Mouse (Mus musculus) c-Kit-positive CD71-positive TER-119-positive erythroid progenitor cells, embryonic 14.5 days (primary cell): ENCODE measurements around the gene Slc36a4.

Source experiments
- DNase-seq: peaks from one replicate; pipeline ENCODE4 v3.0.0-alpha.2; 2013; ENCODE audit warnings: low spot score

Slc36a4 gene

DNA sequence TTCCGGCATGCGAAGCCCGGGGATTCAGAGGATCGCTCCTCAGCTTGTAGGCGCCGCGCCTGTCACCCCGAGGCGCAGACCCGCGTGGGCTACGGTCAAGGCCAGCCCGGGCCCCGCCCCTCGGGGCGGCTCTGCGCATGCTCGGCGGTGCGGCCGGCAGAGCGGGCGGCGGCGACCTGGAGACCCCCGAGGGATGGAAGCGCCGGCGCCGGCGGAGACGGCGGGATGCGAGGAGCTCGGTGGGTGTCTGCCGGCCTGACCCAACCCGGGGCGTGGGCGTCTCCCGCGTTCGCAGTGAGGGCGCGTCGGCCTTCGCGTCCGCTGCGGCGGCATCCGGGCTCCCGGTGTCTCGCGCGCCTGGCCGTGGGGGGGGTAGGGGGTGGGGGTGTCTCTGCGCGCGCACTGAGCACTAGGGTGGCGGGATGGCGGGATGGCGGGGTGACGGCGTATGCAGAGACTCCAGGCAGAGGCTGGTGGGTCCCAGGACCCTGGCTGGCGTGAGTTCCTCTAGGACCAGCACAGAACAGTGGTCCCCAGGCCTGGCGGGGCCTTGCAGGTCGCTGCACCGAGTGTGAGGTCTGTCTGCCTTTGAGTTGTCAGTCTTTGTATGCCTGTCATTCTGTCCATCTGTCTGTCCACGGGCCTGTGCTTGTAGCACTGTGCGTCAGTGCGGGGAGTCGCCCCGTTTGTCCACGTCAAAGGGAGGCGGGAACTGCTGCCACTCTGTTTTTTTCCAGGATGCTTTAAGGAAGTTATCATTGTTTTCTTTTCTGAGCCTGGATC is at the start of gene Slc36a4:
Gene Slc36a4 (plus strand): TSS at position 140 of the 783 bp plus-strand sequence.
- DNase-seq, result peak; percentile 3

DNA sequence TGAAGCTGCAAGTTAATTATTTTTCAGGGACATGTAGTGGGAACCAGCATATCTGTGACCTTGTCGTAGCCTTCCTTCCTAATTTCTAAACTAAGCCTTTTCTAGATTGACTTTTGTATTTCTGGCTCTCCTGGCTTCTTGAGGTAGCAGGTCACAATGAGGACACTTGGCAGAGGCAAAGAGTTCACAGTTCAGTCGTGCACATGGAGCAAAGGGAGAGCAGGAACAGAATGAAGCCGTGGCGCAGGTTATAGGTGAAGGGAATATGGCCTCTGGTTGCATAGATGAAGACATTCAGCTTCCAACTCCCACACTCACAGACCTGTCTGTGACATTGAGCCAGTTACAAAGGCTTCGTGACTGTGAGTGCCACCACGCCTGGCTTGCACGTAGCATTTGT is 44.9 kb upstream of the Slc36a4 start:
- DNase-seq, result no peak

DNA sequence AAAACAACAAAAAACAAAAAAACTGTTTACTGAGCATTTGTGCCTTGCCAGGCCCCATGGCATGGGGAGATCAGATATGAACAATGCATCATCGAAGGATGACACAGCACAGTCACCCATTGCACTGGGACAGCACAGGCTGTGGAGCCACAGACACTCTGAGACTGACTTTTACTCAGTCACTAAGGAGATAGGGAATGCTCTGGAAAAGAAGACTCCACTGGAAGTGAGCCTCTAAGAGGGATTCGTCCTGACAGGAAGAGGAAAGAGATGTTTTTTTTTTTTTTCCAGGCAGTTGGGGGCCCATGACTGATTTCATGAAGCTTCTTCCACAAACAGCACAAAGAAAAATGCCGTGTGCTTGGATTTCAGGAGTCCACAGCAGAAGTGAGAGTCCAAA is 40.1 kb upstream of the Slc36a4 start:
- no peak for DNase-seq

DNA sequence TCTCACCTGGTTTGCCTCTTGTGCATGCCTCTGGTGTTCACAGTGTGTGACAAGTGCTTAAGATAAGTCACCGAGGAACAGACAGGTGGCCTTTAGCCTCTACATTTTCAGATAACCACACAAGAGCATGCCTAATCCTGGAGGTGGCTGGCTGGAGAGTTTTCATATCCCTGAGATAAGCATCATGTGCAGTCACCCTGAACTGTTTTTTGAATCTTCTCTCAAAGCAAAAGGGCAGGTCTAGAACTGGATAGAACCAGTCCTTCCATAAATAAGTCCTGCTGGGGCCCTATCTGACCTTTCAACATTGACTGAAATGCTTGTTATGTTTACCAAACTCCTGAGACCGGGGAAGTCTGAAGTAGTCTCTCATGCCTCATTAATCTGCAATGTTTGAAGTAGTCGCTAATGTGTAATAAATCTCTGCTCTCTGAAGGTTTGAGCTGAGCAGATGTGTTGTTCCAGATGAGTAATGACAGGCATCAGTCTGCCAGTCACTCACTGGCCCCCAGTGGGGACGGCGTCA is 39.5 kb upstream of the Slc36a4 start:
- DNase-seq, result no peak

DNA sequence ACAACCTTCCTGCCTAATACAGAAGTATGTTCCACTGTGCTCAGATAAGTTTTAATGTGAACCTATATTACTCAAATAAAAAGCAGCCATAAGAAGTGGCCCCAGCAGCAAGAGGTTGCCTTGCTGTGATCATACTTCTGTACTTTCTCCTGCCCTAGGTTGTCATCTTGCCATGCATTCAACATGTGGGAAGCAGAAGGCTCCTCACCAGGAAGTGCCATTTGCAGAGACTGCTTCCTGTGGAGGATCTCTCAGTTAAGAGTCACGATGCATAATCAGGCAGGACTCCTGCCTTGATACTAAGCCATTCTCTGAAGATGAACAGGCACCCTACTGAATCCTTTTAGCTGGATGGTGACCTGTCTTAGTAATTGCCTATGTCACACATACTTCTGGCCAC is 37.3 kb upstream of the Slc36a4 start:
- DNase-seq, result no peak

DNA sequence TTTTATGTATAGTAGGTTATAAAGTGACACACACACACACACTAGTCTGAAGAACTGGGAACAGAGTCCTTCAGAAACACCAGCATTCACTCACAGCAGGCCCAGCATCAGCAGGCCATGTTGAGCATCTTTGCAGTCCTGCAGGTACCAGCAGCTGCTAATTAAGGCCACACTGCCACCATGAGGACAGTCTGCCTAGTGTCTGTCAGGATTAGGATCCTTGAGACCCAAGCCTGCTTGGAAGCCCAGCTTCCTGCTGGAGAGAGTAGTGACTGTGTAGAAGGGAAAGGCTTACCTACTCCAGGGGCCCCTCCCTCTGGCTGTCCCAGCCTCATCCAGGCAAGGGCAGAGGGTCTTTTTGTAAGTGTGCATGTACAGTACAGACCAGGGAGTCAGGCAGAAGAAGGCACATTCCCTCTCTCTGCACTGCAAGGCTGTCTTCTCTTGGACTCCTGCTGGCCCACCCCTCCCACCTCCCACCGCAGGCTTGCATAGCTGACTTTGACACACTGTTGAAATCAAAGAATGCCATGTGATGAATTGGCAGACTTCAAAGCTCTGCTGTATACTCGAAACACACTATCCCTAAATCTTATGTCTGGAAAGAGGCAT is 27.6 kb upstream of the Slc36a4 start:
- no peak for DNase-seq

DNA sequence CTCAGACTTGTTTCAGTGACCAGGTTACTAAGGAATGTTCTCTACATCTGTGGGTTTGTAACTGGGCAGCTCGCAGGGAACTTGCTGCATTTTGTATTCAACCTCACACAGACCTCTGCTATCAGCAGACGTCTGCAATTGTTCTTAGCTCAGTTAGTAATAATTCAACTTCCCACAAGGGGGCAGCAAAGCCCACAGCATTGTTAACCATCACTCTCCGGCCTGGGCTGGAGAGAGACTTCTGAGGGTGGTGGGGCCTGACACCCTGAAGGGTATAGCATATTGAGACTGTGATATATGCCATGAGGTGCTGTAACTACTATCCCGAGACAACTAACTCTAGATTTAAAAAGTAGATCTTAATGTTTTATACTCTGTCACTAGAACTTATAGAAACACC is 24.3 kb upstream of the Slc36a4 start:
- peak; percentile 31 for DNase-seq

DNA sequence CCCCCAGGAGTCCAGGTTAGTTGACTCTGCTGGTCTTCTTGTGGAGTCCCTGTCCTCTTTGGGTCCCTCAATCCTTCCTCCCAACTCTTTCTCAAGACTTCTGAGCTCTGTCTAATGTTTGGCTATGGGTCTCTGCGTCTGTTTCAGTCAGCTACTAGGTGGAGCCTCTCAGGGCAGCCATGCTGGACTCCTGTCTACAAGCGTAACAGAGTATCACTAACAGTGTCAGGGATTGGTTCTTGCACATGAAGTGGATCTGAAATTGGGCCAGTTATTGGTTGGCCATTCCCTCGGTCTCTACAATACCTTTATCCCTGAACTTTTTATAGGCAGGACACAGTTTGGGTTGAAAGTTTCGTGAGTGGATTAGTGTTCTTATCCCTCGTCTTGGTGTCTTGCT is 22.2 kb upstream of the Slc36a4 start:
- no peak for DNase-seq

DNA sequence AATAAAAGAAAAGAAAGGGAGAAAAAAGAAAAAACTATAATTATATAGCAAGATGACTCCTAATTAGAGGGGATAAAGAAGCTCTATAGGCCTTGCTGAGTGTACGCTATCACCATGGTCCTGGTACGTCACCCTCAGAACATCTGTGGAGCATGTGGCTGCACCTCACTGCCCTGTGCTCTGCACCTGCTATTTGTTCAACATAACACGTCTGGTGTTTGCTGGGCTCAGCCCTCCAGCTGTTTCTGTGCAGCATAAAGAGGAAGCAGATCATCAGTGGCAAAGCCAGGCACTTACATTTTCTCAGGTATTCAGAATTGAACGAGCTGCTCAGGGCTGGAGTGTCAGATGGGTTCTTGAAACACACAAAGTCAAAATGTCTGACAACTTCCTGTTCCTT is 15.7 kb upstream of the Slc36a4 start:
- DNase-seq, result no peak

DNA sequence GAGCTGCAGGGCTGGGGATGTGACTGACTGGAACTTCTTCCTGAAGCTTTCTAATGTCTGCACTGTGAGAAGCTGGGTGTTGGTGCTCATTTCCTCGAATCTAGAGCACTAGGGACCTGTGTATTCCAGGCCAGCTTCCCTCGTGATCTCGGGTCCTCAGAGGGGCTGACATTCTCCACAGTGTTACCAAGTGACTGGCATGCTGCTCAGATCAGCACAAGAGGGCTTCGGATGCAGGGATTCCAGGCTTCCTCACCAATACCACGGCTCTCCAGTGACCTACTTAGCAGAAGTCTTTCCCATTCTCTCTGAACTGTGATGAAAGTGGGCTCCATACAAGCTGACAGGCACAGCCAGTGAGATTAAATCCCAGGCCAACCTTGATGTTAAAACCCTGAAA is 14.5 kb upstream of the Slc36a4 start:
- DNase-seq, result no peak

DNA sequence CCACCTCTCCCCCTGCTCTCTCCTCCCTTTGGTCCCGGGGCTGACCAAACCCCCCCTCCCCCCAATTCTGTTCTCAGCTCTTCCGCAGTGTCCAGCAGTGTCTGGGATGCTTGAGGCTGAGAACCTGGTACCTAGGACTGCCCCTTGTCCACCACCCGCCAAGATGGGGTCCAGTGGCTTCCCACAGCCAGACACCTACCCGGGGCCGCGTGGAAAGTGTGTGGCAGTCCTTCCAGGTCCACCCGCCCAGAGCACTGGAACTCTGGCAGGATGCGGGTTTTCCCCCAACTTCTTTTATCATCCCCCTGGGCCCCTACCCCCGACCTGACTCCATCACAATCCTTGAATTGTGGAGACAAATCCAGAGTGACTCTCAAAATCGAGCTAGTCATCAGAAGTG is 3.8 kb upstream of the Slc36a4 start:
- no peak for DNase-seq

DNA sequence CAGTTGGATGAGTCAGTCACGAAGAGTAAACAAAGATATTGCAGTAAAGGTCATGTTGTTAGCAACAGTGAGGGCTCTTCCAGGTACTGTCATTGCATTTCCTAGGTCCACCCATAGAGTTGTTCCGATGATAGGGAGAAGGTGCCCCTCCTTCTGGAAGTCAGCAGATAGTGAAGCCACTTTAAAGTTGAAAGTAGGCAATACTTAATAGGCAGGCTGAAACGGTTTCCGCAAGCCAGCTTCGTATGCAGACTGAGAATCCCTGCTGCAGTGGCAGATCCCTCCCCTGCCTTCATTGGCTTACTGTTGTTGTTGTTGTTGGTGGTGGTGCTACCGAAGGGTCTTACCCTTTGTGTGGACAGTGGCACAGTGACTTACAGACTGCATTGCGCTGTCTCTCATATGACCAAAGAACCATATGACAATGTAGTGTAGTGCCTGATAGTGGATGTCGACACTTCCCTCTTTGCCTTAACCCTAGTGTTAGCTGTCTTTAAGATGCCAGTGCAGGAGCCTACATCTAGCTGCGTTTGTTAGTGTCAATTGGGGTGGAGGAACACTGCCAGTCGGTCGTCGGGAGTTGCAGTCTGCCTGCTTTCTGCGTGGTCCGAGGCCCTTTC is 449 bp upstream of the Slc36a4 start:
- peak; percentile 18 for DNase-seq

DNA sequence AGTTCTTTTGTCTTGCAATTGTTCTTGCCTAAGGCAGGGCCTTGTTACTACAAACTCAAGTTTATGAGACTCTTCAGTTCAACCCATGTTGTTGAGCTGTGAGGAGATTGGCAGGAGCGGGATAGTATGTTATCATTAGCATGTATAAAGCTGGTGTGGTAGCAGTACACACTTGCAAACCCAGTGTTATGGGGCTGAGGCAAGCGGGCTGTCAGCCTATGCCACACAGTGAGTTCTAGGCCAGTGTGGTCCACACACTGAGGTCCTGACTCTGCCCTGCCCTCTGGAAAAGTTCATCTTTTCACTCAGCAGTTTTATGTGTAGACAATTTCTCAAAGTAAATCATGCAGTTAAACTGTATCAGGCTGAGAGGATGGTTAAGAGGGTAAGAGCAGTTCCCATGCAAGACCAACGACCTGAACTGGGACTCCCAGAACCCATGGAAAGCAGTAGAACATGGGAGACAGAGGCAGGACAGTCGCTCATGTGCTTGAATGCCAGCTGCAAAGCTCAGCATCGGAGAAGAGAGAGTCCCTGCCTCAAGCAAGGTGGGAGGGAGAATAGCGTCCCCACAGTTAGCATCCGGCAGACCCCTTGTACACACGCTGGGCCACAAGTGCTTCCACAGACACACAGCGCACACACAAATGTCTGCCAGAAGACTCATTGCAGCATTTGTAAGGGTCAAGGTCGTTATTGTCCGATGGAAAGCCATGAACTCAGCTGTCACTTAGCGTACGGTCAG is 1.5 kb downstream of the Slc36a4 start:
- no peak for DNase-seq

DNA sequence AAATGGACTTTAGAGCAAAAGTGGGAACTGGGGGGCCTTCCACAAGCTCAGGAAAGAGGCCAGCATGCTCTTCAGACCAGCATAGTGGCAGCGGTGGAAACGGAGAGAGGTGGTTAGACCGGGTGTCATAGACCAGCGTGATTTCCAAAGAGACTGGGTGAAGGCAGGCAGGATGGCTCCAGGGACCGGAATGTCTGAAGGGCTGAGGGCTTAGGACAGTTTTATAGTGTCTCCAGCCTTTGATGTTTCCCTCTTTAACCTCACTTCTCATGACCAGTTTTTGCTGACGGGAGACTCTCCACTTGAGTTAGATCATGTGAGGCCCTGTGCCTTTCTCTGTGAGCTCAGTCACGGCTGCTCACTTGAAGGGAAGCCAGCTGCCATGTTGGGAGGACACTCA is 2.1 kb downstream of the Slc36a4 start:
- DNase-seq, result no peak

DNA sequence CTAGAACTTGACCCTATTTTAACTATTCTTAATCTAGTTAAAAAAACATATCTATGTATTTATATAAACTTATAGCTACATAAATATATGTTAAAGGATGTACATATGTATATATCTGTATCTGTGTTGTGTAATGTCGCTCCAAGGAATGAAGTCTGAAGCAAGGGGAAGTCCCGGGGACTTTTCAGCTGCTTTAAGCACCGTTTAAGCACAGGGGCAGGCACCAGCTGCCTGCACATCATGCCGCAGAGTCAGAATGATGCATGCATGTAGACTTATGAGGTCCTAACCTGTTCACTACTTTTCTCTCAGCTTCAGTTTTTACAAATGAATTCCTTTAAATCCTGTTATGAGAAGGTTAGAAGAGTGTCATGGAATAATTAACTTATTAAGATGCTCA is 5.3 kb downstream of the Slc36a4 start:
- DNase-seq, result no peak

DNA sequence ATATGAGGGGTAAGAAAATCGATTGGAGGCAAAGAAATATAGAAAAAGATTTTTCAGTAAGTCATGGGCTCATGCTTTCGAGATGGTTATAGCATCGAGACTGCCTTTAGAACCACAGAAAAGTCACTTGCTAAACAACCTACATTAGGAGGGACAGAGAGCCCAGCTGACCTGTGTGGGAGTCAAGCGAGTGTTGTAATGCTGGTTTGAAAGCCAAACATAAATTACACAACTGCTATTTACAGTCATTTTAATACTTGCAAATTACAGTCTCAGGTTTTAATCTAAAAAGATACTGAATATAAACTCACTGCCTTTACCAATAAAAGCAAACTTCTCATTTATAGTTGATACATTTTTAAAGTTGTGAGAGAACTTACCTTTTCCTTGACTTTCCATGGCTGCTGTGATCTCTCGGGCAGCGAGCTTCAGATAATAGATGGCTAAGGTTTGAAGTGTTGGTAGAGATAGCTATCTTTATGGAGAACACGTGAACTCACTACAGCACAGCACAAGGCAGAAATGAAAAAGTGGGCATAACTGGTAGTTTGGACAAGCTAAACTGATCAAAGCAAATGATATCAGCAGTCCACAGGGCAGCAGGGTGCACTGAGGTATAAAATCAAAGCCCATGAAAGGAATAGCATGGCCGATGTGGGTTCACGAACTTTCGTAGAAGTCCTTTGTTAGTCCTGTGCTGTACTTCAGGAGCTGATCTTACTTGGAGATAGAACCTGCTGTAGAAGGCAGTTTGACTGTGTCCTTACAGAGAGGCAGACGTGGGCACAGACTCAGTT is 5.9 kb downstream of the Slc36a4 start:
- no peak for DNase-seq

DNA sequence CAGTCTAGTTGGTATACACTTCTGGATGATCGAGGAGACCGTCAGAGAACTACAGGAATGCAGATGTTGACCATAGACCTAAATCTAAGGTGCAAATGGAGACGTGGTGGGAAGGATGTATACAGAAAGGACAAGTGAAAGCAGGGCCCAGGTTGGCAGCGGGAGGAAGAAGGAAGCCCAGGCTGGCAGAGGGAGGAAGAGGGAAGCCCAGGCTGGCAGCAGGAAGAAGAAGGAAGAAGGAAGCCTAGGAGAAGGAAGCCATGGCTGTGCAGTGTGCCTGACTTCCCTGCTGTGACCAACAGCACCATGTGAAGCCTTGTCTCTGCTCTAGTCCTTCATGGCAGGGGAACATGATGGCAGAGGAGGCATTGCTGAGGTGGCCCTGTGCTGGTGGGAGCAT is 7.8 kb downstream of the Slc36a4 start:
- DNase-seq, result no peak

DNA sequence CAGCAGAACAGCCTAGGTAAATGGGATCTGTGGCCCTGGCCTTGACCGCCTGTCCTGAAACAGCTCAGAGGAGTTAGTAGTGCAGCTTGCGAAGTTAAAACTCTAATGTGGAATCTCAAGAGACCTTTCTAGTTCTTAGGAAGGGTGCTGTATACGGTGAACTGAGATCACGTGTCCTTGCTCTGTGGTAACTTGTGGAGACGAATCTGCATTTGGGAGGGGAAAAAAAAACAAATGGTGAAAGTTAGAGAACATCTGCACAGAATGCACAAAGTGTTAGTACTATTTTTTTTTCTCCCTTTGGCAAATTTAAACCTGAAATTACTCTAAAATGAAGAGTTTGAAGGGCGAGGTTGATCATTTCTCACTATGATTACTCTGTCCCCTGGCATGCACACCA is 8.8 kb downstream of the Slc36a4 start:
- no peak for DNase-seq

DNA sequence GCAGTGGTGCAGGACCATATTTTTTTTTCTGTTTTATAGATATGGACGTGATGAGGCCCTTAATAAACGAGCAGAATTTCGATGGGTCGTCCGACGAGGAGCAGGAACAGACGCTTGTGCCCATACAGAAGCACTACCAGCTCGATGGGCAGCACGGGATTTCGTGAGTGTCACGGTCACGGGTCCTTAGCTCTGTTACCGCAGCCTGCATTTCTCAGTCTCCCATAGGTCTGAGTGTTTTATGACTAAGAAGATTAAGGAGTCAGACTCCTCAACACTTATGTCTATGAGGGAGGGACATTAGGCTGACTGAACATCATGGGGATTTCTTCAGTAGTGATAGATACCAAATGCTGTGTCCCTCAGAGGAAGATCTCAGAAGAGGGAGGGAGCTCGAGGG is 10.1 kb downstream of the Slc36a4 start:
- DNase-seq, result no peak

DNA sequence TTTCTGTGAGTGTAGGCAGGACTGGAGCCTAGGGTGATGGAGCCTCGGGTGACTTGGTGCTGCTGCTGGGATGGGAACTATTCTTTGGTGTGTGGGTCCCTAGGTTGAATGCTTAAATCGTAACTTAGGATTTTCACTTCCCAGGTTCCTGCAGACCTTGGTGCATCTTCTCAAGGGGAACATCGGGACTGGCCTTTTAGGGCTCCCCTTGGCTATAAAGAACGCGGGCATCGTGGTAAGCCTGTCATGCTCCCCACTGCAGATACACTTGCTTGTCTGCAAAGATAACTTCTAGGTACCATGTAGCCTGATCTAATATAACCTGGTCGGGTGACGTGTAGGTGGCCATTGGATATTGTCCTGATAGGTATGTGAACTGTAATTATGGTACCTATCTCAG is 11.0 kb downstream of the Slc36a4 start:
- no peak for DNase-seq

DNA sequence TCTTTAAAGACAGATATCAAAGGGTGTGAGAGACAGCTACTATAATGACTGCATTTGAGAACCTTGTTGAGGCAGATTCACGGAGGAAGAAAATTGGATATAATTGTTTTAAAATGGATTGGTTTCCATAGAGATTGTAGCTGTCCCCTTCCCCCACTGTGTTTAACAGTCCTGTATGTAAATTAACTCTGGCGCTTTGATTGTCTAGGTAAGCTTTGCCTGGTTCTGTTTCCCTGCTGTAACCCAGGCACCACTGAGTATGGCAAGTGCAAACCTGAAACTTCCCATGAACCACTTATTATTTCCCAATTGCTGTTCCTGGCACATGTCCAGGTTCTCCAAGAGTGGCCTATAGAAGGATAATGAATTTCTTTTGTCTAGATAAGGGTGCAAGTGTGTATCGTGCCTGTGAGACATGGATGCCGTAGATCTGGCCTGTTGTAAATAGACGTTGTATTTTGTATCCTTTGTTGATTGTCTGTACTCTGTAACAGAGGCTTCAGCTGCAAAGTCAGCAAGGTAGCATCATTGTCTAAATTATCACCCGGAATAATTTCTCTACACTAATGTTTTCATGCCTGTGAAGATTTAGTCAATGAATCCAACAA is 11.8 kb downstream of the Slc36a4 start:
- DNase-seq, result no peak
